ENCODE assay signal across 8 mouse cellular contexts in the genomic region with DNA sequence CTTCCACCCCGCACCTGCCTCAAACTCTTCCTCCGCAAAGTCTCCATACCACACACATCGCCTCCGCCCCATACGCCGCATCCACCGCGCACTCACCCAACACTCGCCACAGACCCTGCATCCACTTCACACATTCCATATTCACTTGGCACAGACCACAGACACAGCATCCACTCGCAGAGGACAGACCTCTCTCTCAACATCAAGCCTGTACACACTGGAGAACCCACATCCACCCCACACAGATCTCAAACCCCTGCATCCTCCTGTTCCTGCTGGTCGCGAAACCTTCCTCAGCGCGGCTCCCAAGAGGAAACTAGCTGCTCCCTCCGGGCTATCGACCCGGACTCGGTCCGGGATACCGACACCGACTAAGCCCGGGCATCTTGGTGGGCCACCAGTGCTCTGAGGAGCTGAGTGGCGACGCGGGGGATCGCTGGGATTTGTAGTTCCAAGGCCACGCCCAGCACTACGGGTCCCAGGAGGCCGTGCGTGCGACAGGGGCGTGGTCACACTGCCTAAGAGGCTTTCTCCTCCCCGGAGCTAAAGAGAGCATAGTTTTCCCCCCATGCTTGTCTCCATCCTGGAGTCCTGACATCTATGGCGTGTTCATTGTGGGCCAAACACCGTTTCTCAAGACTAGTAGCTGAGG. TPM values are rescaled to one million over a fixed set of nuclear protein-coding genes. Genes with fewer than 3 reads are reported as not detected.
DNase-seq lines count a peak whose midpoint lies in the region; ATAC-seq lines count a peak whose summit lies in the region.

No protein-coding gene starts in this region.

- peaks cover 28% of the 10 kb centered on the region for H3K4me1 ChIP-seq in megakaryocyte, embryonic 14.5 days

- peak overlapping the region; percentile 98 for H3K4me3 ChIP-seq in megakaryocyte, embryonic 14.5 days (replicated peaks)

- no peaks in the 10 kb centered on the region for H3K36me3 ChIP-seq in megakaryocyte, embryonic 14.5 days (replicated peaks; ENCODE audit: low read length)

- H3K27me3 ChIP-seq in megakaryocyte, embryonic 14.5 days (replicated peaks) = peaks cover 5% of the 10 kb centered on the region

- peak; percentile 92 for ATAC-seq in inflammation-experienced regulatory T-cells, adult 6 months

- DNase-seq in adrenal gland, adult 18-20 months (ENCODE audit: low spot score in 2 of 2) = peak; percentile 84 to 86
- peak; percentile 98 for DNase-seq in embryo, embryonic 10.5 days (ENCODE audit: low spot score)
- peak; percentile 88 for DNase-seq in gastrocnemius, postnatal 14 days
- DNase-seq in left cerebral cortex, adult 9 months (ENCODE audit: low spot score in 2 of 2) = peak; percentile 80 to 93
- peak; percentile 96 to 97 for DNase-seq in right cerebral cortex, postnatal 10 days (ENCODE audit: low spot score in 2 of 2)
- DNase-seq in urinary bladder, postnatal 14 days (ENCODE audit: low spot score) = peak; percentile 92

- intact Hi-C loops in gastrocnemius, postnatal 14 days (cut with DNase I; ENCODE audit: low total_unique reads) = no loop called here

- H3K9me3 ChIP-seq in megakaryocyte, embryonic 14.5 days = no peaks in the 10 kb centered on the region

RNA-seq across cellular contexts. Expression of a gene that starts 5.9 kb away (rescaled TPM):
- total RNA-seq in adrenal gland, adult 18-20 months (2021) = 1 to 10 TPM; 4.2 to 5.7 TPM
- total RNA-seq in gastrocnemius, postnatal 14 days (2021) = 1 to 10 TPM; 3.1 to 4.3 TPM
- polyA plus RNA-seq in inflammation-experienced regulatory T-cells, adult 6 months (2017; shearing (Covaris generic)) = under 1 TPM; 0.11 to 0.83 (median 0.44) TPM
- 1.8 TPM in 1 of 2 replicates, not detected in the other for polyA plus RNA-seq in megakaryocyte, embryonic 14.5 days (2012; ENCODE audit: insufficient read depth, low replicate concordance)

RNA-seq across cellular contexts. Expression of a gene that starts 18.9 kb away (rescaled TPM):
- 10 to 100 TPM; 49.0 to 69.7 TPM for total RNA-seq in adrenal gland, adult 18-20 months (2021)
- 10 to 100 TPM; 18.5 to 20.7 TPM for total RNA-seq in gastrocnemius, postnatal 14 days (2021)
- polyA plus RNA-seq in inflammation-experienced regulatory T-cells, adult 6 months (2017; shearing (Covaris generic)) = 1 to 10 TPM; 2.4 to 4.2 (median 3.6) TPM
- polyA plus RNA-seq in megakaryocyte, embryonic 14.5 days (2012; ENCODE audit: insufficient read depth, low replicate concordance) = 1.4 and 1.6 TPM in 2 replicates

Comparison
In these comparisons a context has a peak if more than half of its experiments do, and no peak if none do; other contexts are left out.
1. Peak in every context shown above with its lines: DNase-seq, ATAC-seq and H3K4me3 ChIP-seq.